Mouse (Mus musculus) liver, adult 2 months (tissue): Measurements from ENCODE around the gene Mmd. TPM values are rescaled to one million over a fixed set of nuclear protein-coding genes. Genes with fewer than 3 reads are reported as not detected.

Experiments
- DNase-seq: peaks from one replicate; pipeline ENCODE4 v3.0.0-alpha.2; 2011; ENCODE audit warnings: low read depth, low spot score; ENCODE audit errors: extremely low read depth
- H3K27ac ChIP-seq: fragments of 200-500 bp; replicated peaks from 2 replicates; pipeline ENCODE4 v1.5.1; 2012; ENCODE audit warnings: low read depth, mild to moderate bottlenecking, control low read depth, inconsistent platforms, low read length; ENCODE audit not compliant: insufficient read depth
- H3K27me3 ChIP-seq: fragments of 200-500 bp; 2 replicates; pipeline ENCODE4 v1.6.1; 2012; ENCODE audit warnings: mild to moderate bottlenecking, moderate library complexity, low read length, inconsistent platforms; ENCODE audit not compliant: control insufficient read depth, insufficient read depth
- H3K36me3 ChIP-seq: fragments of 200-500 bp; 2 replicates; pipeline ENCODE4 v1.6.1; 2012; ENCODE audit warnings: low read length, inconsistent platforms; ENCODE audit not compliant: control insufficient read depth, insufficient read depth
- H3K4me1 ChIP-seq: fragments of 200-500 bp; 2 replicates; pipeline ENCODE4 v1.6.1; 2011; ENCODE audit warnings: low read length; ENCODE audit not compliant: control insufficient read depth, insufficient read depth
- H3K4me3 ChIP-seq: fragments of 200-500 bp; 2 replicates; pipeline ENCODE4 v1.5.1; 2011; ENCODE audit warnings: low read depth, mild to moderate bottlenecking, control low read depth, low read length, moderate library complexity; ENCODE audit not compliant: insufficient read depth
- H3K79me2 ChIP-seq: fragments of 200-500 bp; 2 replicates; pipeline ENCODE4 v1.6.1; 2012; ENCODE audit warnings: inconsistent platforms, mild to moderate bottlenecking, low read length, moderate library complexity; ENCODE audit not compliant: control insufficient read depth, insufficient read depth
- H3K9ac ChIP-seq: fragments of 200-500 bp; 2 replicates; pipeline ENCODE4 v1.6.1; 2012; ENCODE audit warnings: low read depth, mild to moderate bottlenecking, control low read depth, inconsistent platforms, low read length
- CTCF ChIP-seq: fragments of 200-500 bp; IDR thresholded peaks from 2 replicates; pipeline ENCODE4 v1.5.1; 2011; ENCODE audit warnings: low read depth, low read length, control low read depth
- POLR2A ChIP-seq: fragments of 200-500 bp; IDR thresholded peaks from 2 replicates; pipeline ENCODE4 v1.6.1; 2011; ENCODE audit warnings: low read length, control low read depth; ENCODE audit not compliant: insufficient read depth; ENCODE audit errors: extremely low read depth
- WGBS: fragments of 180-500 bp; shearing (Covaris S2); methylation state at CpG from one replicate; pipeline ENCODE4 v1.1.7; 2018; 5-methylcytosine and 5-hydroxymethylcytosine counted together
- polyA plus RNA-seq: library from polyadenylated mRNA; depleted of rRNA; stranded (reverse); fragments of >200 nt; gene quantifications from 2 replicates; pipeline ENCODE4 v1.2.3, GENCODE M21; 2012
- total RNA-seq: library from RNA; depleted of rRNA; stranded (reverse); fragments of >200 nt; gene quantifications from 2 replicates; pipeline ENCODE4 v1.2.3, GENCODE M21; 2014

Gene Mmd
- total and polyA plus RNA-seq, 2 experiments = 60.3 to 124 TPM

GRCm38 (mm10) chr11:90306067-90306466, 56.8 kb downstream of the Mmd start:
- 93% methylated on average over 5 of the region's 5 CpGs for WGBS

GRCm38 (mm10) chr11:90306993-90307392, 57.7 kb downstream of the Mmd start:
- TF ChIP-seq CTCF = peak; percentile 71; the same call in 1 of the 2 replicates
- TF ChIP-seq POLR2A = no peak
- WGBS = 35% methylated on average over 6 of the region's 6 CpGs
- H3K4me1 ChIP-seq = no peaks in the 10 kb centered on the region
- H3K36me3 ChIP-seq = no peaks in the 10 kb centered on the region
- H3K4me3 ChIP-seq = no peak overlapping the region
- DNase-seq = peak; percentile 51
- no peaks in the 10 kb centered on the region for H3K27me3 ChIP-seq
- no peak overlapping the region for H3K9ac ChIP-seq
- H3K27ac ChIP-seq = no peak overlapping the region
- H3K79me2 ChIP-seq = no peaks in the 10 kb centered on the region

More at GRCm38 (mm10) chr11:90306067-90306466, 56.8 kb downstream of the Mmd start:
- DNase-seq = no peak
- no peak overlapping the region for H3K4me3 ChIP-seq
- no peak overlapping the region for H3K27ac ChIP-seq
- no peaks in the 10 kb centered on the region for H3K36me3 ChIP-seq
- H3K4me1 ChIP-seq = no peaks in the 10 kb centered on the region
- H3K79me2 ChIP-seq = no peaks in the 10 kb centered on the region
- no peaks in the 10 kb centered on the region for H3K27me3 ChIP-seq
- no peak overlapping the region for H3K9ac ChIP-seq
- TF ChIP-seq CTCF = no peak
- TF ChIP-seq POLR2A = no peak

GRCm38 (mm10) chr11:90314606-90315005, 65.3 kb downstream of the Mmd start:
- Histone ChIP-seq H3K79me2 (no peaks in the 10 kb centered on the region), H3K4me3 (no peak overlapping the region), H3K27ac (no peak overlapping the region), H3K4me1 (peaks cover 4% of the 10 kb centered on the region; the same call in 1 of the 2 replicates), H3K36me3 (no peaks in the 10 kb centered on the region), H3K27me3 (no peaks in the 10 kb centered on the region), H3K9ac (no peak overlapping the region)
- TF ChIP-seq POLR2A (no peak), CTCF (no peak)
- 86% methylated on average over 3 of the region's 3 CpGs for WGBS
- no peak for DNase-seq

- peak; percentile 51 for DNase-seq
- peaks cover 7% of the 10 kb centered on the region; the same call in 1 of the 2 replicates for H3K4me1 ChIP-seq
- H3K9ac ChIP-seq = no peak overlapping the region
- H3K79me2 ChIP-seq = no peaks in the 10 kb centered on the region
- no peak overlapping the region for H3K27ac ChIP-seq
- WGBS = 4% methylated on average over 4 of the region's 4 CpGs
- no peaks in the 10 kb centered on the region for H3K36me3 ChIP-seq
- no peak overlapping the region for H3K4me3 ChIP-seq
- H3K27me3 ChIP-seq = no peaks in the 10 kb centered on the region
- TF ChIP-seq CTCF = peak; percentile 43
- TF ChIP-seq POLR2A = no peak
Measured at GRCm38 (mm10) chr11:90317482-90317881, 68.2 kb downstream of the Mmd start.

GRCm38 (mm10) chr11:90320922-90321321, 71.7 kb downstream of the Mmd start:
- H3K4me3 ChIP-seq = no peak overlapping the region
- H3K36me3 ChIP-seq = no peaks in the 10 kb centered on the region
- H3K27me3 ChIP-seq = no peaks in the 10 kb centered on the region
- H3K79me2 ChIP-seq = no peaks in the 10 kb centered on the region
- no peak for TF ChIP-seq CTCF
- no peak for TF ChIP-seq POLR2A
- DNase-seq = no peak
- no peak overlapping the region for H3K9ac ChIP-seq
- H3K4me1 ChIP-seq = peaks cover 7% of the 10 kb centered on the region; the same call in 1 of the 2 replicates
- no peak overlapping the region for H3K27ac ChIP-seq
- 64% methylated on average over 7 of the region's 7 CpGs for WGBS

GRCm38 (mm10) chr11:90324597-90324996, 75.3 kb downstream of the Mmd start:
- Histone ChIP-seq H3K27me3 (no peaks in the 10 kb centered on the region), H3K79me2 (no peaks in the 10 kb centered on the region), H3K4me3 (no peak overlapping the region), H3K36me3 (no peaks in the 10 kb centered on the region), H3K27ac (no peak overlapping the region), H3K4me1 (peaks cover 3% of the 10 kb centered on the region; the same call in 1 of the 2 replicates), H3K9ac (no peak overlapping the region)
- no peak for TF ChIP-seq POLR2A
- no peak for TF ChIP-seq CTCF
- DNase-seq = no peak
- 88% methylated on average over 3 of the region's 3 CpGs for WGBS
